In the genomic region with DNA sequence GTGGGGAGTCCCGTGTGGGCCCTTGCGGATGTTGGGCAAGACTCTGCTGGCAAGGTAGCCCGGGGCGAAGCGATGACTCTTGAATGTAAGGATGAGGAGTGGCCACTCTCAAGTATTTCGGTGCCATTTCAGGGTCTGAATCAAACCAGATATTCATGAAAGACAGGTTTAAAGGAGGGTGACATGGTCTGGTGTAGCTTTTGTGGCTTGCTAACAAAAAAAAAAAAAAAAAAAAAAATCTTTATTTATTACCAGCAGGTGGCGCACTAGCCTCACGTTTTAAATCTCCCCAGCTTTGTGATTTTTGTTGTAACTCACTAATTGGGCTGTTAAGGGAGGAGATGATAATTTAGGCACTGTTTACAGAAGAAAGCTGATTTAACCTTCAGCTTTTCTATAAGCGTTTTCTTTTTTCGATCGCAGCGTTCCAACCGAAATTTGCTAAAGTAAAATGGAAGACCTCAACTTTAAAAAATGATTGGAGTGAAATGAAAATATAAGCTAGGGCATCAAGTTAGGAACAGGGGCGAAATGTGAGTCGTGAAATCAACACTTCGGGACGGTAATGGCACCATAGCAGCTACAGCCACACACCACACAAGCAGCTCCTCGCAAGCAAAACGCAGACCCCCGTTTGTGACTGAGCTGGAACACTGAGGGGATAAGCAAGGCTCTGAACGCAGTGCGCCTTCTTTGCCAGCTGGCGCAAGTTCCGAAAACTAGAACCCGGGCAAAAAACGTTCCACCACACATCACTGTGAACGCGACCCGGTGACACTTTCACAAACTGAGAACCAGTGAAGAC, we compare ENCODE assay signal across 8 mouse cellular contexts. TPM values are rescaled to one million over a fixed set of nuclear protein-coding genes. Genes with fewer than 3 reads are reported as not detected.
DNase-seq lines count a peak whose midpoint lies in the region; ATAC-seq and TF ChIP-seq lines count a peak whose summit lies in the region.

No protein-coding gene starts in this region.

- DNase-seq in lung, adult 2 months = no peak
- DNase-seq in lung, adult 18-20 months = no peak
- DNase-seq in ZHBTc4 (ENCODE audit: low read depth, low spot score) = peak; percentile 50
- DNase-seq in limb, embryonic 10.5 days (ENCODE audit: low spot score) = peak; percentile 40
- DNase-seq in spleen, postnatal 14 days (ENCODE audit: low spot score in 2 of 2) = no peak

- H3K27me3 ChIP-seq in forebrain, embryonic 12.5 days = 0 out of 2 replicates have a peak, but pooled peaks cover 4% of the 10 kb centered on the region
- H3K27me3 ChIP-seq in limb, embryonic 10.5 days (ENCODE audit: low read depth, poor library complexity, severe bottlenecking) = peaks cover 27% of the 10 kb centered on the region
- no peaks in the 10 kb centered on the region for H3K27me3 ChIP-seq in myocyte (ENCODE audit: control insufficient read depth, insufficient read depth, insufficient read length)

- no peak overlapping the region for H3ac ChIP-seq in myocyte (ENCODE audit: control insufficient read depth, insufficient read length)

- TF ChIP-seq CTCF in lung, adult 2 months (IDR thresholded peaks at IDR 0.05; ENCODE audit: insufficient read depth, low read length) = no peak

- peak; percentile 74 for ATAC-seq in forebrain, embryonic 12.5 days (ENCODE audit: low FRiP score)
- ATAC-seq in activated CD4-positive, CD25-positive, alpha-beta regulatory T cell, adult 4 months = no peak

- no peaks in the 10 kb centered on the region for H3K36me3 ChIP-seq in forebrain, embryonic 12.5 days (replicated peaks)
- no peaks in the 10 kb centered on the region for H3K36me3 ChIP-seq in limb, embryonic 10.5 days
- no peaks in the 10 kb centered on the region for H3K36me3 ChIP-seq in myocyte (ENCODE audit: control insufficient read depth, insufficient read depth)

- no peaks in the 10 kb centered on the region for H3K79me2 ChIP-seq in myocyte (ENCODE audit: control insufficient read depth, insufficient read depth)

- H3K4me3 ChIP-seq in lung, adult 2 months (replicated peaks; ENCODE audit: extremely low read depth, low read depth, low read length) = peak overlapping the region; percentile 55
- H3K4me3 ChIP-seq in forebrain, embryonic 12.5 days (replicated peaks) = 0 out of 2 replicates have a peak overlapping the region, but pooled peaks have one; percentile 7
- H3K4me3 ChIP-seq in limb, embryonic 10.5 days = peak overlapping the region; percentile 18
- H3K4me3 ChIP-seq in myocyte = peak overlapping the region; percentile 18

- no peaks in the 10 kb centered on the region for H3K4me1 ChIP-seq in lung, adult 2 months (ENCODE audit: control insufficient read depth, insufficient read depth, low read length)
- H3K4me1 ChIP-seq in forebrain, embryonic 12.5 days = peaks cover 11% of the 10 kb centered on the region; the same call in 1 of the 2 replicates
- H3K4me1 ChIP-seq in limb, embryonic 10.5 days = peaks cover 11% of the 10 kb centered on the region

- WGBS in lung, adult 2 months = 45% methylated on average over 29 of the region's 29 CpGs
- 58% methylated on average over 29 of the region's 29 CpGs for WGBS in forebrain, embryonic 12.5 days
- 60% methylated on average over 29 of the region's 29 CpGs for WGBS in limb, embryonic 10.5 days

- H3K27ac ChIP-seq in forebrain, embryonic 12.5 days = no peak overlapping the region
- no peak overlapping the region for H3K27ac ChIP-seq in limb, embryonic 10.5 days

- H3K4me2 ChIP-seq in forebrain, embryonic 12.5 days = peak overlapping the region; percentile 15
- peak overlapping the region; percentile 95 for H3K4me2 ChIP-seq in myocyte (ENCODE audit: low read depth)

- TF ChIP-seq POLR2A in lung, adult 2 months (IDR thresholded peaks at IDR 0.05; ENCODE audit: borderline replicate concordance, extremely low read depth, low read depth, low read length) = no peak
- TF ChIP-seq POLR2A in myocyte (IDR thresholded peaks at IDR 0.05; ENCODE audit: insufficient read length, low read depth) = no peak

- H3K9me3 ChIP-seq in forebrain, embryonic 12.5 days = no peaks in the 10 kb centered on the region
- no peaks in the 10 kb centered on the region for H3K9me3 ChIP-seq in limb, embryonic 10.5 days (replicated peaks)

- no peak overlapping the region for H3K9ac ChIP-seq in forebrain, embryonic 12.5 days

TF ChIP-seq in myocyte, 11 proteins besides CTCF, POLR2A, EP300 and RAD21:
- no peak for TF ChIP-seq SRF (IDR thresholded peaks at IDR 0.05; ENCODE audit: control insufficient read depth, insufficient read length, low read depth)
- TF ChIP-seq MYOG (IDR thresholded peaks at IDR 0.05; ENCODE audit: control insufficient read depth in 1 of 3, insufficient read depth in 1 of 3, insufficient read length in 2 of 3, low read depth in 2 of 3) = no peak

RNA-seq across cellular contexts. Expression of a gene that starts 16.8 kb away (rescaled TPM):
- polyA plus RNA-seq in lung, adult 2 months (2012; rRNA removed) = 1.9 and 2.6 TPM in 2 replicates
- 0.58 and 0.68 TPM in 2 replicates for polyA plus RNA-seq in forebrain, embryonic 12.5 days (2016; fragmentation: Nextera tagmentation; extraction: Ambion mirVana)
- polyA plus RNA-seq in limb, embryonic 10.5 days (2016; fragmentation: Nextera tagmentation; extraction: Ambion mirVana) = 0.09 TPM in 1 of 2 replicates, not detected in the other
- polyA plus RNA-seq in myocyte (2012; fragmentation: generic; extraction: Trizol) = not detected
- not detected for polyA plus RNA-seq in activated CD4-positive, CD25-positive, alpha-beta regulatory T cell, adult 4 months (2017; shearing (Covaris generic))

RNA-seq across cellular contexts. Expression of a gene that starts 49.9 kb away (rescaled TPM):
- 9.1 and 9.4 TPM in 2 replicates for polyA plus RNA-seq in lung, adult 2 months (2012; rRNA removed)
- 14.7 and 18.9 TPM in 2 replicates for polyA plus RNA-seq in forebrain, embryonic 12.5 days (2016; fragmentation: Nextera tagmentation; extraction: Ambion mirVana)
- 18.9 and 21.7 TPM in 2 replicates for polyA plus RNA-seq in limb, embryonic 10.5 days (2016; fragmentation: Nextera tagmentation; extraction: Ambion mirVana)
- 2.9 TPM for polyA plus RNA-seq in myocyte (2012; fragmentation: generic; extraction: Trizol)
- 1 to 10 TPM; 4.7 to 9.8 TPM for polyA plus RNA-seq in activated CD4-positive, CD25-positive, alpha-beta regulatory T cell, adult 4 months (2017; shearing (Covaris generic))

RNA-seq across cellular contexts. Expression of a gene that starts 50.3 kb away (rescaled TPM):
- 4.7 and 6.6 TPM in 2 replicates for polyA plus RNA-seq in lung, adult 2 months (2012; rRNA removed)
- 16.4 and 16.8 TPM in 2 replicates for polyA plus RNA-seq in forebrain, embryonic 12.5 days (2016; fragmentation: Nextera tagmentation; extraction: Ambion mirVana)
- 23.7 and 23.8 TPM in 2 replicates for polyA plus RNA-seq in limb, embryonic 10.5 days (2016; fragmentation: Nextera tagmentation; extraction: Ambion mirVana)
- polyA plus RNA-seq in myocyte (2012; fragmentation: generic; extraction: Trizol) = 20.0 TPM
- polyA plus RNA-seq in activated CD4-positive, CD25-positive, alpha-beta regulatory T cell, adult 4 months (2017; shearing (Covaris generic)) = 1 to 10 TPM; 1.3 to 3.1 TPM

Comparison
In these comparisons a context has a peak if more than half of its experiments do, and no peak if none do; other contexts are left out.
1. DNase-seq: peak in ZHBTc4 (single experiment) and limb, embryonic 10.5 days (single experiment); none in lung, adult 2 months (single experiment), lung, adult 18-20 months (0 of 2) and spleen, postnatal 14 days (0 of 2).
2. Peak in every context shown above with its lines, with median percentiles within 50 percentile points of each other: H3K4me3 ChIP-seq.